Mouse (Mus musculus) midbrain, postnatal 0 days (tissue): ENCODE measurements around the gene Trcg1. TPM values are rescaled to one million over a fixed set of nuclear protein-coding genes. Genes with fewer than 3 reads are reported as not detected.
A peak's percentile ranks its signal among the peaks of the same experiment; 100 is the strongest.

Experiments used
- ATAC-seq: fragments of 200-750 bp; cut with Nextera tagmentation; 2 replicates; pipeline ENCODE4 v1.8.0; 2017; ENCODE audit warnings: moderate number of reproducible peaks, mild to moderate bottlenecking, moderate TSS enrichment, moderate library complexity; ENCODE audit not compliant: low FRiP score
- DNase-seq: peaks from one replicate; pipeline ENCODE4 v3.0.0-alpha.2; 2015; ENCODE audit warnings: low spot score
- H3K27ac ChIP-seq: fragments of 300-500 bp; sonication (generic); 2 replicates; pipeline ENCODE4 v1.5.1; 2014; ENCODE audit warnings: low read depth, mild to moderate bottlenecking, low read length, mixed read lengths
- H3K27me3 ChIP-seq: fragments of 300-500 bp; sonication (generic); 2 replicates; pipeline ENCODE4 v1.6.1; 2014; ENCODE audit warnings: low read length, control low read depth, mixed read lengths; ENCODE audit not compliant: insufficient read depth
- H3K36me3 ChIP-seq: fragments of 300-500 bp; sonication (generic); 2 replicates; pipeline ENCODE4 v1.6.1; 2014; ENCODE audit warnings: low read length, control low read depth, mixed read lengths; ENCODE audit not compliant: insufficient read depth
- H3K4me1 ChIP-seq: fragments of 300-500 bp; sonication (generic); 2 replicates; pipeline ENCODE4 v1.6.1; 2014; ENCODE audit warnings: mild to moderate bottlenecking, control low read depth, antibody characterized with exemption, low read length, mixed read lengths; ENCODE audit not compliant: insufficient read depth
- H3K4me2 ChIP-seq: fragments of 300-500 bp; sonication (generic); 2 replicates; pipeline ENCODE4 v1.6.1; 2014; ENCODE audit warnings: low read depth, mild to moderate bottlenecking, low read length, mixed read lengths; ENCODE audit not compliant: poor library complexity, severe bottlenecking
- H3K4me3 ChIP-seq: fragments of 300-500 bp; sonication (generic); 2 replicates; pipeline ENCODE4 v1.5.1; 2014; ENCODE audit warnings: low read depth, mild to moderate bottlenecking, low read length, moderate library complexity
- H3K9ac ChIP-seq: fragments of 300-500 bp; sonication (generic); replicated peaks from 2 replicates; pipeline ENCODE4 v1.6.1; 2014; ENCODE audit warnings: mild to moderate bottlenecking, low read length, moderate library complexity, mixed read lengths; ENCODE audit not compliant: poor library complexity, severe bottlenecking
- H3K9me3 ChIP-seq: fragments of 300-500 bp; sonication (generic); 2 replicates; pipeline ENCODE4 v1.6.1; 2016; ENCODE audit warnings: low read length, control low read depth
- CTCF ChIP-seq: IDR thresholded peaks from 2 replicates; pipeline ENCODE4 v1.5.1; 2016; ENCODE audit warnings: antibody characterized with exemption, mild to moderate bottlenecking
- WGBS: fragments of 180-500 bp; shearing (Covaris S2); extraction: QIAGEN DNeasy Blood & Tissue Kit; methylation state at CpG from one replicate; pipeline ENCODE4 v1.1.7; 2014; 5-methylcytosine and 5-hydroxymethylcytosine counted together
- polyA plus RNA-seq: library from polyadenylated mRNA; unstranded; fragments of >200 nt; fragmentation: Nextera tagmentation; extraction: Ambion mirVana; gene quantifications from 2 replicates; pipeline ENCODE4 v1.2.1, GENCODE M21; 2015
- total RNA-seq: library from RNA; depleted of rRNA; stranded (reverse); fragments of >200 nt; gene quantifications from 2 replicates; pipeline ENCODE4 v1.2.3, GENCODE M21; 2014

Gene Trcg1
- total and polyA plus RNA-seq, 2 experiments from 2014 or later: not detected

DNA sequence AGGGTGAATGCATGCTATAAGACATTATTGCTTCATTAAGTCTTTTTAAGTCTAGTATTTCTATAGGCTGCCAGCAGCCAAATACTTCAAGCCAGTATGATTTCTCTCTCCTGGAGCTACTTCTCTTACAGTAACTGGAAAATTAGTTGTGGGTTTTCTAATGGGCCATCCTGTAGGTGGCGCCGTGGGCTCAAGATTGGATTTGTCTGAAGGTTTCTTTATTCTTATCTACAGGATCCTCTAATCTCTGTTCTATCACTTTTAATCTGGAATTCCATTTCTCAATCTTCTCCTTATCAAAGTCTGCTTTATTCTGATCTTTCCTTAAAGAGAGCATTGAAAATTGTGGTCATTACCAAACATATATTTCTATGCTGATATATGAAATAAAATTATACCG is 27.0 kb upstream of the Trcg1 start:
- Histone ChIP-seq H3K4me2 (no peak overlapping the region), H3K4me3 (no peak overlapping the region), H3K27ac (no peak overlapping the region), H3K9ac (no peak overlapping the region), H3K27me3 (no peaks in the 10 kb centered on the region), H3K36me3 (no peaks in the 10 kb centered on the region), H3K4me1 (no peaks in the 10 kb centered on the region), H3K9me3 (no peaks in the 10 kb centered on the region)
- ATAC-seq (no peak), DNase-seq (peak; percentile 63)
- WGBS: 36% methylated on average over 3 of the region's 3 CpGs
- peak; percentile 64 for TF ChIP-seq CTCF

GRCm38 (mm10) chr9:57212448-57213222 is 23.7 kb upstream of the Trcg1 start:
- Histone ChIP-seq H3K4me1 (no peaks in the 10 kb centered on the region), H3K4me3 (no peak overlapping the region), H3K27me3 (no peaks in the 10 kb centered on the region), H3K9ac (no peak overlapping the region), H3K36me3 (no peaks in the 10 kb centered on the region), H3K9me3 (no peaks in the 10 kb centered on the region), H3K27ac (no peak overlapping the region), H3K4me2 (no peak overlapping the region)
- DNase-seq (no peak), ATAC-seq (no peak)
- TF ChIP-seq CTCF: no peak
- 71% methylated on average over 9 of the region's 9 CpGs for WGBS

DNA sequence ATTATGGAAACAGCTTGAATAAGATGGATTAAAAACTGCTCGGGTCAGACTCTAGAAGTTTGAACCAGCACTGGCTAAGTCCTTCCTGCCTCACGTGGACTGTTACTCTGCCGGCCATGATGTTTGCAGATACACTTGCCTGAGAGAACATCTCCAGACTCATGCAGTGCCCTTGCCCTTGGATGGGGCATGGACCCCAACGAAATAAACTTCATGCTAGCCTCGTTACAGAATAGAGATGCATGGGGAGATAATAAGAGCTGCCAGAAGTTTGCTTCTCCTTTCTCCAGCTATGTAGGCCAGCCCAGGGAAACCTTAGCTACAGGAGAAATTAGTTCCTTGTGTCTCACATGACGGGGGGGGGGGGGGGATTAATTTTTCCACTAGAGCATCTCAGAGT is 21.9 kb upstream of the Trcg1 start:
- H3K27me3 ChIP-seq: no peaks in the 10 kb centered on the region
- no peak for TF ChIP-seq CTCF
- H3K4me1 ChIP-seq: no peaks in the 10 kb centered on the region
- H3K36me3 ChIP-seq: no peaks in the 10 kb centered on the region
- H3K4me2 ChIP-seq: no peak overlapping the region
- ATAC-seq (no peak), DNase-seq (no peak)
- no peak overlapping the region for H3K4me3 ChIP-seq
- H3K9me3 ChIP-seq: no peaks in the 10 kb centered on the region
- no peak overlapping the region for H3K9ac ChIP-seq
- 75% methylated on average over 6 of the region's 6 CpGs for WGBS
- H3K27ac ChIP-seq: no peak overlapping the region

DNA sequence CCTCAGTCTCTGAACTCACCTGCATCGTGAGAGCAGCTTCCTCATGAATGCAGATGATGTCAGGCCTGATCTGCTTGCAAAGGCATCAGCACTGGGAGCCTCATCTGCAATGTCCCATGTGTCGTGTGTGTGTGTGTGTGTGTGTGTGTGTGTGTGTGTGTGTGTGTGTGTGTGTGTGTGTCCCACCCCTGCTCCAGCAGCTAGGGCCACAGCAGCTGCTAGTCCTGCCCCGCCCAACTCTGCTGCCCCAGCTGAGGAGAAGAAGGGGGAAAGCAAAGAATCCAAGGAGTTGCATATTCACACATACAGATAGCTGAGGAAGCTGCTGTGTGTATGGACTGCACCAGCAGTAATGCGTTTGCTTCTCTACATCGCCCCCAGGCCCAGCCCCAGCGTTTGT is 19.1 kb upstream of the Trcg1 start:
- Histone ChIP-seq H3K27ac (no peak overlapping the region), H3K9ac (no peak overlapping the region), H3K27me3 (no peaks in the 10 kb centered on the region), H3K4me1 (no peaks in the 10 kb centered on the region), H3K9me3 (no peaks in the 10 kb centered on the region), H3K4me3 (no peak overlapping the region), H3K4me2 (no peak overlapping the region), H3K36me3 (no peaks in the 10 kb centered on the region)
- ATAC-seq: no peak
- WGBS: 82% methylated on average over 6 of the region's 6 CpGs
- no peak for DNase-seq
- no peak for TF ChIP-seq CTCF

- Histone ChIP-seq H3K36me3 (no peaks in the 10 kb centered on the region), H3K9ac (no peak overlapping the region), H3K4me3 (no peak overlapping the region), H3K4me1 (no peaks in the 10 kb centered on the region), H3K4me2 (no peak overlapping the region), H3K27me3 (no peaks in the 10 kb centered on the region), H3K27ac (no peak overlapping the region), H3K9me3 (no peaks in the 10 kb centered on the region)
- TF ChIP-seq CTCF: no peak
- WGBS: 95% methylated on average over 5 of the region's 5 CpGs
- DNase-seq (no peak), ATAC-seq (no peak)
Measured at GRCm38 (mm10) chr9:57218776-57219175, 17.6 kb upstream of the Trcg1 start.

DNA sequence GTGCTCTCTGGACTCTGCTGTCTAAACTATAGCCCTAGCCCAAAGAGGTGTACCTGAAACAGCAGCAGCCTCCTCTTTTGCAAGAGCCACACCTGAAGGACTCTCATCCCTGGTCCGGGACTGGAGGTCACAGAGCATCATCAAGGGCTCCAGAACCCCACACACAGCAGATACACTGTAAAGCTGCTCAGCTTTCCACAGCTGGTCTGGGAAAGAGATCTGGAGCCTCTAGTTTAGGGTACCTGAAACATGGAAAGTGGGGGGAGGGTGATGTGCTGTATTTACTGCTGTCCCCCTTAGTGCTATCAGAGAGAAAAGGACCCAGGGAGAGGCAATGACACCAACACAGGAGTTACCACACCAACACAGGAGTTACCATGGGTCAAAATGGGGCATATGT is 16.8 kb upstream of the Trcg1 start:
- H3K27me3 ChIP-seq: no peaks in the 10 kb centered on the region
- no peaks in the 10 kb centered on the region for H3K36me3 ChIP-seq
- no peak overlapping the region for H3K4me2 ChIP-seq
- no peak for TF ChIP-seq CTCF
- H3K27ac ChIP-seq: no peak overlapping the region
- no peaks in the 10 kb centered on the region for H3K9me3 ChIP-seq
- no peak for ATAC-seq
- WGBS: 96% methylated on average over 1 of the region's 1 CpGs
- H3K9ac ChIP-seq: no peak overlapping the region
- H3K4me1 ChIP-seq: no peaks in the 10 kb centered on the region
- H3K4me3 ChIP-seq: no peak overlapping the region
- DNase-seq: no peak
